Mouse (Mus musculus): ENCODE results near the gene Dhx40.

- TF ChIP-seq CTCF (IDR thresholded peaks at IDR 0.05; ENCODE audit: insufficient read depth, low read length) = no peak
- TF ChIP-seq POLR2A (IDR thresholded peaks at IDR 0.05; ENCODE audit: borderline replicate concordance, extremely low read depth, low read depth, low read length) = no peak
Measured at GRCm38 (mm10) chr11:86749776-86750423, 57.6 kb downstream of the Dhx40 start.
